Mouse (Mus musculus) kidney, adult 11 months (tissue): ENCODE measurements around the gene Nme7.
A peak's percentile ranks its signal among the peaks of the same experiment; 100 is the strongest.

Source experiments
- DNase-seq: peaks from one replicate; pipeline ENCODE4 v3.0.0; 2022

The Nme7 gene

DNA sequence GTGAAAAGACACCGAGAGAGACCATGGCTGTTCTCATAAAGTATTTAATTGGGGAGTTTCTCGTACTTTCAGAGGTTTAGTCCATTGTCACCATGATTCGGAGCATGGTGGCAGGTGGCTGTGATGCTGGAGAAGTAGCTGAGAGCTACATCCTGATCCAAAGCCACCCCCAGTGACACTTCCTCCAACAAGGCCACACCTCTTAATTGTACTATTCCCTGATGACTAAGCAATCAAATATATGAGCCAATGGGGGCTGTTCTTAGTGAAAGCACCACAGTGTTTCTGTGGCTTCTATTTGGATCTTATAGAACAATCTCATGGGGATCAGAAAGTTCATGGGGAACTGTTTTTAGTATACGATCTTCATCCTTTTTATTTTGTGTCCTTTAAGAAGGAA lies 85.8 kb downstream of the Nme7 start:
- no peak for DNase-seq

DNA sequence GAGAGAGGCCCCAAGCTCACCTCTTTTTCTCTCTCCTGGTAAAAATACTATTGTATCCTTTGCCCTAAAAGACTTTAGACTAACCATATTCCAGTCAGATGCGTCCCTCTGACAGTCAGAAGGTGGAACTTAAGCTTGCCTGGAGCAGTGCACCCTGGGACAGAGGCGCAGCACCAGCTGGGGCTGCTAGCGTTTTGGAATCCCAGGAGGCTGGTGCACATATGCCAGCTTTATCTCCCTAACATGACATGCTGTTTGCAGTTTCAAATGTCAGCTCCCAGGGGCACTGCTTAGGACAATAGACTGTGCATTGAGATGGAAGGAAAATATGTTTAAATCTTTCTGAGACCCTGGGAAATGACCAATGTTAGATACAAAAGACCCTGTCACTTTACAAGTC lies 88.3 kb downstream of the Nme7 start:
- DNase-seq: no peak

DNA sequence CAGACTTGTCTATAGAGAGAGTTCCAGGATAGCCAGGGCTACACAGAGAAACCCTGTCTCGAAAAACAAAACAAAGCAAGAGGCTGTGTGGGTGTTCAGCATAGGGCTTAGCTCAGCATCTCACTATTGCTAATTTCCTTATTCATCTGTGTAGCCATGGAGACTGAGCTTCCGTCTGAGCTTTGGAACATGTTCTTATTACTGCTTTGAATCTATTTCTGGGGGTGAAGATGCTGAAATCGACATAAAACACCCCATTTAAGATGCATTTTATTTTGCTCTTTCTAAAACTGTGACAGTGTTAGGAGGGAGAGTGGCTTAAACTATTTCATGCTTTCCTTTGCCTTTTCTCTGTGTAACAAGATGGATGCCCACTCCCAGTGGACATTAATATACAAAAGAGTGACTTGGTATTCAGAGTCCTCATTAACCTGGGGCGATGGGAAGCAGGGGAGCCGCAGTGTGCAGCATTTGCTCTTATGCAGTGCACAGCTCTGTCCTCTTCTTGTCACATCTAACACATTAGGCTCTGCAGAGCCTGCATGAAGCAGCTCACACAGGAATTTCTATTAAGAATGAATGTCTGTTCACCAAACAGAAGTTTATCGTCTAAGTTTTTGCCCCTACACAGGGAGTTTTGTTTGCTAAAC lies 91.3 kb downstream of the Nme7 start:
- no peak for DNase-seq

DNA sequence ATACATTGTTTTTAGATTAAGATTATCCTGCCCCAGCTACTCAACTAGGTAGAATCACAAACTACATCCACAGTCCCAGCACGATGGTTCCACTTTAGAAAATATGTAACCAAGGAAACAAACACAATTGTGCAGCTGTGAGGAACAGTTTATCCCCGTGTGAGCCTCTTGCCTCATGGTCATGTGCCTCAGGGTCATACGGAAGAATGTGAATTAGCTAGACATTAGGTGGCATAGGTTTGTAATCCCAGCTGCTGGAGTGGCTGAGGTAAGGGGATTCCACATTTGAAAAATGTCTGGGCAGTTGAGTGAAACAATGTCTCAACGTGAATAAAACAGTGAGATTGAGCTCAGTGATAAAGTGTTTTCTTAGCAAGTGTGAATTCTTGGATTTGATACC lies 93.8 kb downstream of the Nme7 start:
- no peak for DNase-seq

DNA sequence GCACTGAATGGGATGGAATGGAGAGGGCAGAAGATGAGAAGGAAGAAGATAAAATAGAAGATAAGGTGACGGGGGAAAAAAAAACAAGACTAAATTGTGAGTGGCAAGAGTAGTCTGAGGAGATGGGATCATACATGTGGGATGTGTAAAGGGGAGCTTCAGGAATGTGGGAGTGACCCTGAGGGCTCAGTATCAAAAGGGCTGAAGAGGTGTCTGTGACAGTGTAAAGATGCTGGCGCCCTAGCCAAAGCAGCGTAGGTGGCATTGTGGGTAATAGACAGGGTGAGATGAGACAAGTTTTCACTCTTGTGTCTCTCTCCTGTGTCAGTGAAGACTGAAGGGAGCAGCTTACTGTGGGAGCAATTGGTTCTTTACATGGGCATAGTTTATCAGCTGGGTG lies 95.7 kb downstream of the Nme7 start:
- DNase-seq: no peak

DNA sequence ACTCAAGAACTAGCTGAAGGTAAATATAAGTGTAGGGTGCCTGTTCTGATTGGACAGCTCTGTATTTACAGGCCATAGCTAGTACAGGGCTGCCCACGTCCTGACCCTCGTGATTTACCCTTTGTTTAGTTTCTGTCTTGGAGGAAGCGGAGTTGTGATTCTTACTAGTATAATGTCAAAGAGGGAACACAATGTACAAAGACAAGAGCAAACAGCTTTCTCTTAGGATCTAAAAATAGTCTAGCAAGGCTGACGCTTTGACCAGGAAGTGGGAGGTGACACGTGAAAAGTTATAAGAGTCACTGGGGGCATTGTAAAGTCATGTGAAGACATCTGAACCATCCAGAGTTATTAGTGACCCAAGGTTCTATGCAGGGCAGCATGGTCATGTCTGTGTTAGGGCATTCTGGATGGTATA lies 101.5 kb downstream of the Nme7 start:
- DNase-seq: no peak

DNA sequence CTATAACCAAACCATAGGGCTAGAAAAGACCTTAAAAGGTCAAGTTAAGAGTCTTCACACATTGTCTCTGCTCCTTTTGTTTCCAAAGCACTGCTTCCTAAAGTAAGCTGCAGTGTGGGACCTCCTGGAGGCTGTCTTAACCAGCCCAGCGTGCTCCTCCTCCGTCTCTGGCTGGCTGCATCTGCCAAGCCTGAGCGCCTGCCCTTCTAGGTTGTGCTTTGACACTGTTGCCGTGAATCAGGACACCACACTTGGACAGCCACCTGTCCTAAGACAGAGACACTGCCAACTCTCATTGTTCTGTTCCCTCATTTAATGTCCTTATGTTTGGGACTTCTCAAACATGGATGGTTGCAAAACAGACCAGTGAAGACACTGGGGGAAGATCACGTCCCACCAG lies 102.6 kb downstream of the Nme7 start:
- DNase-seq: no peak

DNA sequence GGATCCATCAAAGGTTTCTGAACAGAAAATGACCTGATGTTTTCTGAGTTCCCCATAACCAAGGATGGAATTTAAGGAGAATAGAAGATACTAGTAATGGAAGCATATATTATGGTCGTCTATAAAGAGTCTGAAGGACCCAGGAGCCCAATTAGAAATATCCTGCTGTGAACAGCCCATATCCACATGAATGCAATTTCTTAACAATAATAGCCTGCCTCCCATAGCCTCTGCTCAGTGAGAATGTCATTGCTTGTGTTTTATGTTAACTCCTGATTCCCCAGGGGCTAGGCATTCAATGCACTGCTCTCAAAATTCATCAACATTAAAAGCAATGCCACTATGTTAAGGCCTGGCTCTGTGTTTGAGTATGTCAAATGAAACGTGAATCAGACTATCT lies 104.7 kb downstream of the Nme7 start:
- no peak for DNase-seq

DNA sequence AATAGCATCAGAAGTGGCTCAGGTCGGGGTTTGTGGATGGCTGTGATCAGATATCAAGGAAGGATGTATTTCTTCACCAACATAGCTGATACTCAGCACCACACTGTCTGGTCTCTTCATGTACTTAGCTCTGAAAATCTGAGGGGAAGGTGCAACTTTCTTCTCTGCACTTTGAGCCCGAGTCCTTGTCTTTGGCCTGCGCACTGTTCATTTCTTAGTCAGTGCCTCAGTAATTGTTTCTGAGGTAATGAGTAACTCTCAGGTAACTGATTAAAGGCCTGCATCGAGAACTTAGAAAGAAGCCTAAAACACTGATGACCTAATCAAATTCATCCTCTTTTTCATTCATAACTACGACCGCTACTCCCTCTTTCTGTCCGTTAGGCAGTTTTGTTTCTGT lies 107.4 kb downstream of the Nme7 start:
- DNase-seq: peak; percentile 82

DNA sequence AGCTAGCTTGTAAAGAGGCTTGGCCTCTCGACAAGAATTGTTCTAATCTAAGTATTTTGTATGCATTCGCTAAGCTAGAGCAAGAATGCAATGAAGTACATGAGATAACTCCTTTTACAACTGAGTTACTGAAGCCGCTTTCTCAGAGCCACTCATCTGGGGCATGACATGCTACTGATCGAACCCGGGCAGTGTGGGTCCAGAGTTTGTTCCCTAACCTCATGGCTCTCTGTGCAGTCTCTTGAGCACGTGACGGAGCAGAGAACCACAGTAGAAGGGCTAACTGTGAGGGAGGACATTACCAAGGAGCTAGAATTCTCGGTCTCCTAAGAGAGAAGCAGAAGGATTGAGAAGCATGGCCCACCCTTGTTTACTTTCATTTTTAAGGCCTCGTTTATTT lies 109.0 kb downstream of the Nme7 start:
- DNase-seq: no peak

DNA sequence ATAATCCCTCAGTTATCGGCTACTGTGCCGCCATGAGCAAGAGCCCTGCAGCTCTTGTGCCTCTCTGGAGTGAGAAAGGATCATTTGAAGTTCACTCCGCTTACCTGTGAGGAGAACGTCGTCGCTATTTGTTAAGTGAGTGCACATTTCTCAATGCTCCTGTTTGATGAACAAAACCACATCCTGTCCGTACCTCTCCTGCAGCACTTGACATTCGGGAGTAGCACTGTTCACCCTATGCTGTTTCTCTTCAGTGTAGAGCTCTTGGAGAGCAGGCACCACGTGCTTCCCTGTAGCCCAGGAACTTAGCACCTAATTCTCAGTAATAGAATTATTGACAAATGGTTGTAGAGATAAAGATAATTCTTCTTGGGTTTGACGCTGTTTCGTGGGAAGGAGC lies 109.7 kb downstream of the Nme7 start:
- DNase-seq: no peak

DNA sequence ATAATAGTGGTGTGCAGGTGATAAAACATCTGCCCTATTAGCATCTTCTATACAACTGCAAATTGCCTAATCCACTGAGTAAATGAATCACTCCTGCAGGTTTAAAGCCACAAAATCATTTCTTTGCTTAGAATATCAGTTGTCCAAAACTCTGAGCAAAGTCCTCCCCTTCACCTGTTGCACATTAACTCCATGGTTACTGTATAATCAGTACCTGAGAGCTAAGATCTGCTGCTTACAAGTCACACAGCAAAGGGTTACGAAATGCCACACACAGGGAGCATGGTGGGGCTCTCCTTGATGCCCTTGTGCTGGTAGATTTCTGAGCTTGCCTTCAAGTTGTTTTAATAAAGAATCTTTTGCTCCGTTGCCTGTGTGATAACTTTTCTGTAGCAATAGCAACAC lies 111.4 kb downstream of the Nme7 start:
- DNase-seq: peak; percentile 89

DNA sequence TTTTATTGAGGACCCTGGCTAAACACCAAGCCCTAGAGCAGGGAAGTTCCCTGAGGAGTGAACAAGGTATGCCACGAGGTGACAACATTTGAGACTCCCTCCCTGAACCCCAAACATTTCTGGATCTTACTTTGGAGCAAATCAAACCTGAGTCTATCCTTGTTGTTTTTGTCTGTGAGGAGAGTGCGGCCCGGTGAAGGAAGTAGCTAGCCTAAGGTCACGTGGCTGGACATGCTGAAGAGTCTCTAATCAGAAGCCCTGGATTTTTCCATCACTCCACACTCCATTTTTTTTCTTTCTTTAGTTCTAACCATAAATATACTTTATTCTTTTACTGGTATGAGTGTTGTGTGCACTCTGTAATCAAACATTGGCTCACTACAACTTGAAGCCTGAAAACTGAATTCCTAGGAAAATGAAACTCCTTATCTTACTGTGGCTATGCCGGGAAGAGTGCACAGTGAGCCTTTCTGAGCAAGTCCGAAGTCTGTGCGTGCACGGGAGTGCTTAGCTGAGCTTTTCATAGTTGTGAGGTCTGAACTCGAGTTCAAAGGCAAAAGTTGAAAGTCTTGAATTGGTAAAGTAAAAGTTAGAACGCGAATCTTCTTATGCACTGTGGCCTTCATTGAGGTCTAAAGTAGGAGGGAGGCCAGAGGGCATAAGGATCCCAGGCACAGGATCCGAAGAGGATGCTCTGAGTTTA lies 112.9 kb downstream of the Nme7 start:
- DNase-seq: peak; percentile 79

DNA sequence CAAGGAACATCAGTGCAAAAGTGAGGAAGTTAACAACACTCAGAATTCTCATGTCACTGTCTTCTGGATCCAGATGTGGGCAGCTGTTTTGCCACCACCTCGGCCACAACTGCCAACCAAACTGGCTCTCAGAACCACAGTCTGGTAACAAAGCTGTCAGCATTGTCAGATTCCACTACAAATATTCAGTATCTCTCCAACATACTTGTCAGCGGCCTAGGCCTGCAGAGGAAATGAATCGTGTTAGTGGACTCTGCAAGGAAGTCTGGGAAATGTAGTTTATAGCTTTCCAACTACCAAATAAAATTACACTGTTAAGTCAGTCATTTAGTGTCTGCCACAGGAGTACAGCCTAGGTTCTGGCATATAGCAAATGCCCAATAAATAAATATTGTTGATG lies 113.7 kb downstream of the Nme7 start:
- DNase-seq: no peak

DNA sequence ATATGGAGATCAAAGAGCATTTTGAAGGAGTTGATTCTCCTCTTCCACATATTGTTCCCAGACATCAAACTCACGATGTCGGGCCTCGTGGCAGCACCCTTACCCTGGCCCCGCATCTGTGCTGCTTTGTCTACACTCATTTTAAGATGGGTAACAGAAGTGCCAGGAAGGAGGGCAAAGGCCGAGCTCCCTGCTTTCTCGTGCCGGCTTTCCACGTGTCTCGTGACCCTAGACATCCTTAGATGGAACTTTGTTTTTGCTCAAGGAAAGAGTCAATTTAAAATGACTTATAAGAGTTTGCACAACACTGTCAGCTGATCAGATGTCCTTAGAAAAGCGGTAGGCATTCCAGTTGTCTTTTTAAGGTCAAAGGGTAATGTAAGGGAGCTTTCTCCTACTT lies 114.4 kb downstream of the Nme7 start:
- peak; percentile 87 for DNase-seq

DNA sequence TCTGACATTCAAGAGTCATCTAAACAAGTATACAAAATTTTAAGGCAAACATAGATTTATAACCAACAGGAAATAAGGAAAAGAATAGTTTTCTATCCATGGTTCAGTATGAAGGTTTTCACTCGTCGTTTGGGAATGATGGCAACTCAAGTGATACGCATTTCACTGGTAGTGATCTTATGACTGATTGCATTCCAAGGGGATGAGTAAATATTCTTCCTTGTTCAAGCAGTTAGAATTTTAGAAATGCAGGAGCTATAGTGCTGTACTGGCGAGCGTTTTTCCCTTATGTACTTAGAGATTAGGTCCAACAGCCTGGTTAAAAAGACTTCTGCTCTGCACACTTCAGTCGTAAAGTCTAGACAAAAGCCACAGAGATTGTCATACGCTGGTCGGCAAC lies 115.5 kb downstream of the Nme7 start:
- no peak for DNase-seq

DNA sequence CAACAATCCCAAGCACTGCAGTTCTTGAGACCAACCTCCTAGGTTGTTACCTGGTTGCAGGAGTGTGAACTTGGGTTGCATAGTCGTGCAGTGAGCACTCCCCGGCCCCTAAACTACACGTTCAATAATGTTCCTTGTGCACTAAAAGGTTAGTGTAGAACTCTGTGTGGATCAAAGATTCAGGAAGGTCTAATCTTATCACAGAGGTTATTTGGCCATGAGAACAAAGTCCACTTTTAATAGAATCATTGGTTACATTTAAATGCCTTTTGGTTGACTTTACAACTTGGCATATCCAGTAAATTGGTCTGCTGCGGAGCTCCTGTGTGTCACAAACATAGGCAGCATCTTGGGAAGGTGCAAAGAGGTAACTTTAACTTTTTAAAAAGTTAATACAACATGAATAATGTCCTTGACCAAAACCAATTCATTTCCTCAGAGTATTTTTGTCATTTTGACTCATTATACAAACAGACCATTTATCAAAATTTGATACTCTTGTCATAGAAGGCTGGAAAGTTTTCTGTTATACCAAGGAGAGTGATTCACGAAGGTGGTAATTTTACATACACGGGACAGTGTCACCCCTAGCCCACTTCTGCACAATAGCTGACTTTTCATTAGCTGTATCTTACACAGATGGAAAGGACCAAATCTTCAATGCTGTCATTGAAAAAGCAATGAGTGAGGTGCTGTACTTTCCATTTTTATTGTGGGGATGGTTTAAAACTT lies 116.9 kb downstream of the Nme7 start:
- no peak for DNase-seq

DNA sequence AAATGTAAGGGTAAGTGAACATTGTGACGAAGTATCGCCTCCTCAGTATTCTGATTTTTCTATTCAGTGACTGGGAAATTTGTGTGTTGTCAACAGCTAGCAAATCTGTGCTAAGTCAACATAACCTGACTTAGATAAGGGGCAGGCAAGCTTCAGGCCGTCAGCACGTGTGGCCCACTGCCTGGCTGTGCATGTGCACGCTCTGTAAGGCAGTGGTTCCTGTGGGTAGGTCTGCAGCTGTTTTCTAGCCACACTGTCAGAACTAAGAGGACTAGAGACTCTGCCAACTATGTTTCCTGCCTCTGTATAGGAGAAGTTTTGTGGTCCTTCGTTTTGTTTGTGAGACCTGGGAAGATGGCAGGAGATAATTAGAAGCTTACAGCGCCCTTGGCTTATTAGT lies 122.3 kb downstream of the Nme7 start:
- DNase-seq: no peak

DNA sequence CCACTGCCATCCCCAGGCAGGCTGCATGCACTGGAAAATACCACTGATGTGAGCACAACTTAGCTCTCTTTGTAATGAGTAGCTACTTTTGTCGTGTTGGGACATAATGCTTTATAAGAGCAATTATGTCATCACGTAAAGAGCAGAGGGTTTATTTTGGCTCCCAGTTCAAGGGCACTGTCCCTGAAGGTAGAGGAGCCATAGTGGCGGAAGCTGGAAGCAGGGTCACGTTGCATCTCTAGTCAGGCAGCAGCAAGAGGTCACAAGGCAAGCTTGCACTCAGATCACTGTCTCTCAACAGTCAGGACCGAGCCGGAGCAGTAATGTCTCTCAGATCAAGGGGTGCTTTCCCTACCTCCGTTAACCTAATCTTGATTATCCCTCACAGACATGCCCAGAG lies 123.9 kb downstream of the Nme7 start:
- DNase-seq: no peak

DNA sequence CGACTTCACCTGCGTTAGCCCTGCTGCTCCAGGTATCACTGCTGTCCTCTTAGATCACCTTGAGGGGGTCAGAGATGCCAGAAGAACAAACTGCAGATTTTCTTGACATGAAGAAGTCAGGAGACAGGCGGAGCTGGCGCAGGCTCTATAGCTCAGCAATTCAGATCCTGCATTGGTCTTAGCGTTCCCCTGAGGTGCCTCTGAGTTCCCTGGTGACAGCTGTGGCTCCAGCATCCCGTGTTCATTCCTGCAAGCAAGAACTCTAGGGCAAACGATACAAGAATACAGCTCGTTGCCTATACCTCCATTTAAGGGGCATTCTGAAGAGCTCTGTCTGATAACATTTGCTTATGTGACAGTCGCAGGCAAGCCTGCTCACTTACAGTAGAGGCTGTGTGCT lies 124.7 kb downstream of the Nme7 start:
- no peak for DNase-seq

DNA sequence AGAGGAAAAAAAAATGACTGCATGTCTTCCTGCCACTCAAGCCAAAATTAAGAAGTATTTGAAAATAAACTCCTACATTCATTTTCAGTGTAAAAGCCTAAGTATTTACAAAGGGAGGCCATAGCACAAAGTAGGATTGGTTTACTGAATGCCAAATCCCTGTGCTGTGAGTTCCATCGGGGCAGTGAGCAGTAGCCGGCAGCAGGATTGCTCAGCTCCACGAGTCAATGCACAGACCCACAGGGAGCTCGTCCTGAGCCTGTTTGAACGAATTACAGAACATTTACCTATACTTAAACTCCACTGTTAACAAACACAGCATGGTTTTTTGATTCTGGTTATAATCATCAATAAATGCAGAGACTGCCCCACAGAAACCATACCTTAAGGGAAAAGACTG lies 128.7 kb downstream of the Nme7 start:
- no peak for DNase-seq

DNA sequence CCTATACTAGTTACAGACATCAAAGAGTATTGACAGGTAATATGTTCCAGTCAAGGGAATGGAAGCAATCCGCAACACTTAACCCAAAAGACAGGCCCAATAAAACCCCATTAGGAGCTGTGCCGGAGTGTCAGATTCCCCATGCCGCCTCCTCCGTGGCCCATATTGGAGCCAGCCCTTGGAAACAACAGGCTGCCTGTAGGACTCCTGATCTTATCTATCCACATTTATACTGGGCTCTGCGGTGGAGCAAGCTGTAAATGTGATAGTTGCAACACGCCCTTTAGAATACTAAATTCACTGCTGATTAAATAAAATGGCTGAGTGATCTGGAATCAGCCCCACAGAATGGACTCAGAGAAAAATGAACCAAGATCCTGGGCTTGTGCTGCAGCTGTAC lies 130.1 kb downstream of the Nme7 start:
- DNase-seq: no peak

DNA sequence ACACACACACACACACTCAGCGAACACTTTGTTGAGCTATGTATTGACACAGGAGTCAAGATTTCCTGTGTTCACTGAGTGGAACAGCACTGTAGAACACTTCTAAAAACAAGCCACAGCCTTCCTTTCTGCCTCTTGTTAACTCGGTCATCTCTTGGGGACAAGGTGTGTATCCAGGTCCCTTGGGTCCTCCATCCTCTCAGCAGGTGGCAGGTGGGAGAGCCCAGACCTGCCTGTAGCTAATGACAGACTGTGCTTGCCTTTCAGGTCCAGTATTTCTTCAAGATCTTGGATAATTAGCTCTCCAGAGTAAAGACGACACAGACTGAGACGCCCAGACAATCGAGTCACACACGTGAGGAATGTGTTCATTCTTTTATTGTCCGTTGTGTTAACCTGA lies 132.8 kb downstream of the Nme7 start:
- DNase-seq: no peak

DNA sequence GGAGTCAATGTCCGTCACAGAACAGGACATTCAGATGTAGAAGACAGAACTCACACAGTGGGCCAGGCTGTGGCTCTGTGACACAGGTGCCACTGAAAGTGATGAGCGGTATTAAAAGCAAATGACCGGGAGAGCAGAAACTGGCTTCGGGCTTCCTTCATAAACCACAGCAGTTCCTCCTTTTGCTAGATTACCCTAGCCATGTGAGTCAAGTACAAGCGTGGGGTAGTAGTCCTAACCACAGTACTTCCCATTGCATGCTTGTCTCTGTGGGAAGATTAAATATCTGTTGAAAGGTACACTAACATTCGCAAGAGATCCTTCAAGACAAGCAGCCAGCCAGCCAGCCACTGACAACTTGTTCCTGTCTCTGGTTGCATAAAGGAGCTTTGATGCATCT lies 136.3 kb downstream of the Nme7 start:
- no peak for DNase-seq
